Mouse (Mus musculus) intestine, embryonic 14.5 days (tissue): Measurements from ENCODE around the gene Cadm2. TPM values are rescaled to one million over a fixed set of nuclear protein-coding genes. Genes with fewer than 3 reads are reported as not detected.

Experiments used
- ATAC-seq: fragments of 200-750 bp; cut with Nextera tagmentation; replicated peaks from 2 replicates; pipeline ENCODE4 v1.8.0; 2017; ENCODE audit warnings: low read depth, moderate number of reproducible peaks, moderate TSS enrichment, moderate library complexity; ENCODE audit not compliant: low FRiP score, low TSS enrichment
- DNase-seq: peaks from one replicate; pipeline ENCODE4 v3.0.0-alpha.2; 2018; ENCODE audit warnings: low spot score
- H3K27ac ChIP-seq: fragments of 300-500 bp; sonication (generic); 2 replicates; pipeline ENCODE4 v1.5.1; 2014; ENCODE audit warnings: low read depth, mild to moderate bottlenecking, control low read depth
- H3K27me3 ChIP-seq: fragments of 300-500 bp; sonication (generic); replicated peaks from 2 replicates; pipeline ENCODE4 v1.6.1; 2014; ENCODE audit warnings: low read length, control low read depth; ENCODE audit not compliant: control insufficient read depth, insufficient read depth
- H3K36me3 ChIP-seq: fragments of 300-500 bp; sonication (generic); 2 replicates; pipeline ENCODE4 v1.6.1; 2014; ENCODE audit warnings: low read length, control low read depth; ENCODE audit not compliant: control insufficient read depth, insufficient read depth
- H3K4me1 ChIP-seq: fragments of 300-500 bp; sonication (generic); replicated peaks from 2 replicates; pipeline ENCODE4 v1.6.1; 2014; ENCODE audit warnings: low read length, control low read depth, mixed read lengths; ENCODE audit not compliant: control insufficient read depth, insufficient read depth
- H3K4me2 ChIP-seq: fragments of 300-500 bp; sonication (generic); 2 replicates; pipeline ENCODE4 v1.6.1; 2014; ENCODE audit warnings: low read length
- H3K4me3 ChIP-seq: fragments of 300-500 bp; sonication (generic); 2 replicates; pipeline ENCODE4 v1.5.1; 2014; ENCODE audit warnings: low read depth, low read length, control low read depth, mixed read lengths
- H3K9ac ChIP-seq: fragments of 300-500 bp; sonication (generic); 2 replicates; pipeline ENCODE4 v1.6.1; 2014; ENCODE audit warnings: mild to moderate bottlenecking, low read length
- H3K9me3 ChIP-seq: fragments of 300-500 bp; sonication (generic); 2 replicates; pipeline ENCODE4 v1.6.1; 2016; ENCODE audit warnings: low read length, control low read depth; ENCODE audit not compliant: control insufficient read depth
- WGBS: fragments of 180-500 bp; shearing (Covaris S2); extraction: QIAGEN DNeasy Blood & Tissue Kit; methylation state at CpG from one replicate; pipeline ENCODE4 v1.1.7; 2014; 5-methylcytosine and 5-hydroxymethylcytosine counted together
- polyA plus RNA-seq: library from polyadenylated mRNA; unstranded; fragments of >200 nt; fragmentation: Nextera tagmentation; extraction: Ambion mirVana; gene quantifications from 2 replicates; pipeline ENCODE4 v1.2.1, GENCODE M21; 2014

The Cadm2 gene
- 0.66 and 0.91 TPM in 2 replicates for polyA plus RNA-seq

DNA sequence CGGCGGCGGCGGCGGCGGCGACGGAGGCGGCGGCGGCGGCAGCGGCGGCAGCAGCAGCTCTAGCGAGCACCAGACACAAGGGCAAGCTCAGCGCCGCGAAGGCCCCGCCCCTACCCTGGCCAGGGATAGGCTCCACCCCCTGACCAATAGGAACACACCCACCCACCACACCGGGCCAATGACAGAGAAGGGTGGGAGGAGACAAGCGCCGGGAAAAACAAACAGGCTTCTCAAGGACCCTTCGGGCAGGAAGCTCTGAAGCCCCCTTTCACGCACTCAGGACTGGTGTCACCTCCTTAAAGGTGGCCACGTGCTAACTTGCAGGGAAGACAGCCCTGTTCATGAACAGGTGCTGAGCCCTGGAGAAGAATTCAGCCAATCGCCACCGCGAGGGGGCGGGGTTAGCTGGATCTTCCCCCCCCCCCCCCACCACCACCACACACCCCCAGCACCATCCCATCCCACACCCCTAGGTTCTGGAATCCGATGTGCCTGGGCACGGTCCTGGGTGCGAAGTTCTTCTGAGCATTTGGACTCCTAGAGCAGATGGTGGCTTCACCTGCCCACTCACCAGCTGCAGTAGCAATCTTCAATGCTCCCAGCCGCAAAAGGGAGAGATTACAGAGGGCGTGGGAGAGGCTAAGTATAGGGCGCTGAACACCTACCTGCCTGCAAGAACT, at the start of gene Cadm2:
Cadm2 (minus strand) TSS at position 83 of the 680 bp plus-strand sequence.
- DNase-seq (peak; percentile 92), ATAC-seq (peak; percentile 100)
- Histone ChIP-seq H3K27me3 (peaks cover 22% of the 10 kb centered on the region), H3K4me2 (peak within 1 kb of the TSS; percentile 96), H3K27ac (no peak within 1 kb of the TSS), H3K36me3 (no peaks in the 10 kb centered on the region), H3K9me3 (0 out of 2 replicates have a peak, but pooled peaks cover 9% of the 10 kb centered on the region), H3K9ac (peak within 1 kb of the TSS; percentile 37; the same call in 1 of the 2 replicates), H3K4me3 (peak within 1 kb of the TSS; percentile 67), H3K4me1 (no peaks in the 10 kb centered on the region; the same call in 1 of the 2 replicates)
- whole genome bisulfite sequencing, result 1% methylated on average over 34 of the region's 35 CpGs

DNA sequence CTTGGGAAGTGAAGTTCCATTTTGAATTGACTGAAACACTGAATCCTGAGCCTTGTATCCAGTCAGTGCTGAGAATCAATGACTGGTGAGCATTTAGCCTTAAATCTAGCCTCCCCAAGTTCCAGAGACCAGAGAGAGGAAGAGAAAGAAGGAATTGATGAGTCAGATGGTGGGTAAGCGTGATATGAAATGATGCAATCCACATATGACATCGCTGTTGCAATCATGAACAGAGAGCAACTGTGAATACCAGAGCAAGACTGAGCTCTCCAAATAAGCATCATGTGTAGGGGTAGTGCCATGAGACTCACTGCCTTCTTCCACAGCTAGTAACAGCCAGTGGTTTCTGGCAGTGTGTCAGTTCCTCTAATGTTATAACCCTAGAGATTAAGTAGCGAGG, 26.2 kb upstream of the Cadm2 start:
- Histone ChIP-seq H3K9me3 (no peaks in the 10 kb centered on the region), H3K27ac (no peak overlapping the region), H3K4me2 (no peak overlapping the region), H3K9ac (no peak overlapping the region), H3K4me1 (no peaks in the 10 kb centered on the region), H3K27me3 (no peaks in the 10 kb centered on the region), H3K36me3 (no peaks in the 10 kb centered on the region), H3K4me3 (no peak overlapping the region)
- ATAC-seq, result no peak
- WGBS, result 95% methylated on average over 3 of the region's 3 CpGs
- no peak for DNase-seq

DNA sequence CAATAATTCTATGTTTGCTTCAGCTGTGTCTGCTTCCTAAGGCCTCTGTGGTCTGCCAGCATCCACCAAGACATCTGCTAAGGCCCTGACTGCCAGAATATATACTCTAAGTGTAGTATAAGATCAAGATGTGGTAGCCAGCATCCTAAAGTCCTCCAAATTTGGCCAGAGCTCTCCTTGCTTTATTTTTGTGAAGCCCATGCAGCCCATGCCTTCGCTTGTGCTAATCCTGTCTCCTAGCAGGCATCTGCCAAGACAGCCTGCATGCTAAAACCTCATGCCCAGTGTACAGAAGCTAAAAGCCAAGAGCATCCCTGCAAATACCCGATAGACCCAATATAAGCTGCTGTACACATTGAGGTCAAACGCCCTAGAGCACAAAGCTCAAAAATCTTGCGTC, 22.9 kb upstream of the Cadm2 start:
- Histone ChIP-seq H3K4me2 (no peak overlapping the region), H3K4me1 (no peaks in the 10 kb centered on the region), H3K27me3 (no peaks in the 10 kb centered on the region), H3K36me3 (no peaks in the 10 kb centered on the region), H3K27ac (no peak overlapping the region), H3K4me3 (no peak overlapping the region), H3K9ac (no peak overlapping the region), H3K9me3 (no peaks in the 10 kb centered on the region)
- DNase-seq (no peak), ATAC-seq (no peak)
- WGBS, result 84% methylated on average over 4 of the region's 4 CpGs

DNA sequence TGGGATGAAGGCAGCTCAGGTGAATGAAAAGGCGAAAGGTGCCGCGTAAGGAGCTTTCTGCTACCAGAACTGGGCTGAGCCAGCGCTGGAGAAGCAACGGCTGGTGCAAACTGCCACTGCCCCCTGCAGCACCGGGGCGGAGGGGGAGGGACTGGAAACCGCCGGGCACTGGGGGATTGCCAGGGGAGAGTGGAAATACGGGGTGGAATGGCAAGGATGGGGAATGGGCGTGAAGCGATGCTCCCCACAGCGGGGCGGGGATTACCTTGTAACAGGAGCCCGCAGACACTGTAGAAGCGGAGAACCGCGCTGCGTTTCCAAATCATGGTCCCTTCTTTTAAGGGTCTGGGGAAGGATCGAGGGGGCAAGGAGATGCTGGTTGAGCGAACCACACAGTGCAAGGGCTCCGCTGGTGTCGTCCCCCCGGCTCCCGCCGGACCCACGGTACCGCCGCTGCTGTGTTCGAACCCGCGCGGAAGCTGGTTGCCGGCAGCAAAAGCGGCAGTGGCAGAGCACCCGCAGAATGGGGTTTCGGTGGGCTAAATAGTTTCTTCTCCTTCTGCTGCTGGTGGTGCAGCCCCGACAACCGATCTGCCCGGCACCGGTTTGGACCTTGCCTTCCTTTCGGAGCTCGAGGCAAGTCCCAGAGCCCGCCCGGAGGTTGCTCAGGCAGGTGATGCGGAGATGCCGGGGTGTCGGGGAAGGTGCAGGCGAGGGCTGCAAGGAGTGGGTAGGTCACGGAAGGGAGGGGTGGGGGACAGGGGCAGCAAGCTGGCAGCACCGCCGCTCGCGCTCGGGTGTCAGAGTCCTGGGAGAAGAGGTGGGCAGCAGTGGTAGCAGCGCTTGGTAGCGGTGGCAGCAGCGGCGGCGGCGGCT, 564 bp downstream of the Cadm2 start:
- peak overlapping the region; percentile 96 for H3K4me2 ChIP-seq
- 0 out of 2 replicates have a peak, but pooled peaks cover 9% of the 10 kb centered on the region for H3K9me3 ChIP-seq
- peaks cover 23% of the 10 kb centered on the region for H3K27me3 ChIP-seq
- under 1% methylated on average over 60 of the region's 61 CpGs for WGBS
- H3K4me3 ChIP-seq, result peak overlapping the region; percentile 67
- peak overlapping the region; percentile 37; the same call in 1 of the 2 replicates for H3K9ac ChIP-seq
- DNase-seq (peak; percentile 76), ATAC-seq (peak; percentile 56)
- no peak overlapping the region for H3K27ac ChIP-seq
- no peaks in the 10 kb centered on the region; the same call in 1 of the 2 replicates for H3K4me1 ChIP-seq
- no peaks in the 10 kb centered on the region for H3K36me3 ChIP-seq

DNA sequence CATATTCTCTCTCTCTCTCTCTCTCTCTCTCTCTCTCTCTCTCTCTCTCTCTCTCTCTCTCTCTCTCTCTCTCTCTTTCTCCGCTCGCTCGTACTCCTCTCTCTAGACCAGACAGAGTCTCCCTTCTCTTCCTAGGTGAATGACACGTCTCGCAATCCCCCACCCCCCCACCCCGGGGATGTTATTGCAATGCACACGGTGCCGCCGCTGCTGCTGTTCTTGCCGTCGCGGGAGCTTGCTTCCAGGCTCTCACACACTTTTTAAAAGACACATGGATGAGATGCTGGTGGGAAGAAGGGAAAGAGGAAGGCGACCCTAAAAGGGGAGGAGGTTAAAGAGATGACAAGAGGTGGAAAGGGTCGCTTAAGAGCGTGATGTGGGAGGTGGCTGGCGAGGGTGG, 1.3 kb downstream of the Cadm2 start:
- peak overlapping the region; percentile 96 for H3K4me2 ChIP-seq
- H3K9ac ChIP-seq, result no peak overlapping the region; the same call in 1 of the 2 replicates
- DNase-seq (peak; percentile 53), ATAC-seq (no peak)
- peak overlapping the region; percentile 67 for H3K4me3 ChIP-seq
- H3K4me1 ChIP-seq, result no peaks in the 10 kb centered on the region; the same call in 1 of the 2 replicates
- H3K9me3 ChIP-seq, result 0 out of 2 replicates have a peak, but pooled peaks cover 9% of the 10 kb centered on the region
- under 1% methylated on average over 16 of the region's 16 CpGs for WGBS
- no peak overlapping the region for H3K27ac ChIP-seq
- peaks cover 23% of the 10 kb centered on the region for H3K27me3 ChIP-seq
- H3K36me3 ChIP-seq, result no peaks in the 10 kb centered on the region

DNA sequence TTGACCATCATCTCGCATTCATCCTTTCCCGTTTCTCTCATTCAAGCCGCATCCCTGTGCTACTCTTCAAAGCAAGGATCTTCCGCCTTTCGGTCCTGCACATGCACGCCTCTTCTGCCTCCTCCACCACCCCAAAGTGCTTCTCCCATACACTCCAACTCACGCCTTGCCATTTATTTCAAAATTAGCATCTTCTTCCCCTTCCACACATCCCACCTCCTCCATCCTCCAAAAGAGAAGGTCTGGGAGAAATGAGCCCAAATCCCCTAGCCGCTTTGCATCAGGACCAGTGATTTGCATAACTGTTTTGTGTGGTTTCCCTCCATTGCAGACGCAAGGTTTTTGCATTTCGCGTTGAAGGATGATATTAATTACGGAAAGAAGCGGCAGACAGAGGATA, 1.9 kb downstream of the Cadm2 start:
- H3K4me2 ChIP-seq, result no peak overlapping the region
- 0 out of 2 replicates have a peak, but pooled peaks cover 9% of the 10 kb centered on the region for H3K9me3 ChIP-seq
- WGBS, result 18% methylated on average over 13 of the region's 13 CpGs
- no peak overlapping the region for H3K9ac ChIP-seq
- DNase-seq (no peak), ATAC-seq (no peak)
- peaks cover 23% of the 10 kb centered on the region for H3K27me3 ChIP-seq
- no peak overlapping the region for H3K27ac ChIP-seq
- no peaks in the 10 kb centered on the region for H3K36me3 ChIP-seq
- H3K4me3 ChIP-seq, result peak overlapping the region; percentile 13; the same call in 1 of the 2 replicates
- no peaks in the 10 kb centered on the region; the same call in 1 of the 2 replicates for H3K4me1 ChIP-seq

DNA sequence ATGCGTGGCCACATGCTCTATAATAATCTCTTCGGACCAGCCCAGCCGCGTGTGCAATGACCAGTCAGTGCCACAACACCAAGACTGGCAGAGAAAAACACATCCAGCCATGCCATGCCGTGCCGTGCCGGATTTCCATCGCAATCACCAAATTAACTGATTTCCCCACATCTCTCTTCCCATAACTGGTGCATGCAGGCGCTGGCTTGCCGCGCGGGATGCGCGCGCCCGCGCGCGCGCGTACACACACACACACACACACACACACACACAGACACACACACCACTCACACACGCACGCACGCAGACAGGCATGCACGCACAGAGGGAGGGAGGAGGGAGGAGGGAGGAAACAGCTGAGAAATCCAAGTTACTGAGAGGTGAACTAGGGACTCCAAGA, 2.9 kb downstream of the Cadm2 start:
- 3% methylated on average over 25 of the region's 25 CpGs for WGBS
- Histone ChIP-seq H3K27ac (no peak overlapping the region), H3K27me3 (peaks cover 23% of the 10 kb centered on the region), H3K36me3 (no peaks in the 10 kb centered on the region), H3K9ac (no peak overlapping the region), H3K4me1 (no peaks in the 10 kb centered on the region; the same call in 1 of the 2 replicates), H3K4me2 (peak overlapping the region; percentile 47), H3K9me3 (0 out of 2 replicates have a peak, but pooled peaks cover 9% of the 10 kb centered on the region), H3K4me3 (peak overlapping the region; percentile 28)
- no peak for DNase-seq
- no peak for ATAC-seq

DNA sequence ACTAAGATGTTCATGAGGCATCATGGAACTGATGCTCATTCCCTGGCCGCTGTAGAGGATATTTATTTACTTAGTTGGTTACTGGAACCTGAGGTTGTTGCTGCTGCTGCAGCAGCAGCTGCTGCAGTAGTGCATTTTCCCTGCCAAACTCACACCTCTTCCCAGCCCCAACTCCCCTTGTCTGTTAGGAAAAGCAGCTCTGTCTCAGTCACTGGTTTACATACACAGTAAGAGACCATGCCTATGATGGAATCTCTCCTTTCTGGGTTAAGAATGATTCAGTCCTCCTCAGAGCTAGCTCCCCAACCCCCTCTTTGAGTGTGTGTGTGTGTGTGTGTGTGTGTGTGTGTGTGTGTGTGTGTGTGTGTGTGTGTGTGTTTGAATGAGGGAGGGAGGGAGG, 3.5 kb downstream of the Cadm2 start:
- H3K4me2 ChIP-seq, result no peak overlapping the region
- no peak overlapping the region for H3K4me3 ChIP-seq
- H3K36me3 ChIP-seq, result no peaks in the 10 kb centered on the region
- no peak overlapping the region for H3K27ac ChIP-seq
- H3K9me3 ChIP-seq, result 0 out of 2 replicates have a peak, but pooled peaks cover 9% of the 10 kb centered on the region
- WGBS, result 20% methylated on average over 1 of the region's 1 CpGs
- DNase-seq (no peak), ATAC-seq (no peak)
- H3K9ac ChIP-seq, result no peak overlapping the region
- H3K4me1 ChIP-seq, result no peaks in the 10 kb centered on the region; the same call in 1 of the 2 replicates
- peaks cover 23% of the 10 kb centered on the region for H3K27me3 ChIP-seq
